Mouse (Mus musculus) hindbrain, embryonic 16.5 days (tissue): ENCODE results near the gene Ryr3. TPM values are rescaled to one million over a fixed set of nuclear protein-coding genes. Genes with fewer than 3 reads are reported as not detected.
A peak's percentile ranks its signal among the peaks of the same experiment; 100 is the strongest.

Source experiments
- ATAC-seq: fragments of 200-750 bp; cut with Nextera tagmentation; 2 replicates; pipeline ENCODE4 v1.8.0; 2017; ENCODE audit warnings: moderate TSS enrichment, moderate library complexity
- H3K27ac ChIP-seq: fragments of 300-500 bp; sonication (generic); 2 replicates; pipeline ENCODE4 v1.5.1; 2014; ENCODE audit warnings: low read depth, mild to moderate bottlenecking, control low read depth, low read length, moderate library complexity
- H3K27me3 ChIP-seq: fragments of 300-500 bp; sonication (generic); replicated peaks from 2 replicates; pipeline ENCODE4 v1.6.1; 2014; ENCODE audit warnings: low read length; ENCODE audit not compliant: control insufficient read depth, insufficient read depth
- H3K36me3 ChIP-seq: fragments of 300-500 bp; sonication (generic); 2 replicates; pipeline ENCODE4 v1.6.1; 2014; ENCODE audit warnings: mild to moderate bottlenecking, low read length, moderate library complexity, mixed read lengths; ENCODE audit not compliant: control insufficient read depth, insufficient read depth
- H3K4me1 ChIP-seq: fragments of 300-500 bp; sonication (generic); 2 replicates; pipeline ENCODE4 v1.6.1; 2014; ENCODE audit warnings: low read depth, low read length; ENCODE audit not compliant: control insufficient read depth, insufficient read depth
- H3K4me2 ChIP-seq: fragments of 300-500 bp; sonication (generic); 2 replicates; pipeline ENCODE4 v1.6.1; 2014; ENCODE audit warnings: mild to moderate bottlenecking, low read length, control low read depth, moderate library complexity
- H3K4me3 ChIP-seq: fragments of 300-500 bp; sonication (generic); 2 replicates; pipeline ENCODE4 v1.5.1; 2014; ENCODE audit warnings: mild to moderate bottlenecking, low read length, control low read depth, moderate library complexity
- H3K9ac ChIP-seq: fragments of 300-500 bp; sonication (generic); 2 replicates; pipeline ENCODE4 v1.6.1; 2014; ENCODE audit warnings: low read depth, mild to moderate bottlenecking, control low read depth, low read length, moderate library complexity
- H3K9me3 ChIP-seq: fragments of 300-500 bp; sonication (generic); 2 replicates; pipeline ENCODE4 v1.6.1; 2014; ENCODE audit warnings: mild to moderate bottlenecking, low read length, moderate library complexity; ENCODE audit not compliant: control insufficient read depth
- WGBS: fragments of 180-500 bp; shearing (Covaris S2); extraction: QIAGEN DNeasy Blood & Tissue Kit; methylation state at CpG from one replicate; pipeline ENCODE4 v1.1.7; 2014; 5-methylcytosine and 5-hydroxymethylcytosine counted together
- polyA plus RNA-seq: library from polyadenylated mRNA; unstranded; fragments of >200 nt; fragmentation: Nextera tagmentation; extraction: Ambion mirVana; gene quantifications from 2 replicates; pipeline ENCODE4 v1.2.1, GENCODE M21; 2015

Gene Ryr3
- polyA plus RNA-seq, 1 experiment from 2014 or later = 7.6 TPM

DNA sequence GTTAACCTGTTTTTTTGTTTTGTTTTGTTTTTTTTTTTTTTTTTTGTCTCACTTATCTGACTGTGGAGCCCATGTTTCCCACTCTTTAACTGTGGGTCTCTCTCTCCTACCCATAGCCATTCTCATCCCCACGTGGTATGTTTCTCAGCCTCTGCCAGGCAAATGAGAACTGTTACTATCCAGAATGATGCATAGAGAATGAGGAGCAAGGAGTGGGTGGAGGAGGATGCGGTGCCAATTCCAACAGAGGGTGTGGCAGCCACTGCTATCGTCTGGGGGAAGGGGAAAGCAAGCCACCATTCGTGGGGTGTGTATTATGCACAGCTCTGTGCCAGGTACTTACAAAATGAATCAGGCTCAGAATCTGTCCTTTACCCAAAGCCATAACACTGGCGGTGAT, 158.0 kb downstream of the Ryr3 start:
- H3K4me2 ChIP-seq = no peak overlapping the region
- 74% methylated on average over 5 of the region's 5 CpGs for WGBS
- no peak overlapping the region for H3K4me3 ChIP-seq
- H3K9ac ChIP-seq = no peak overlapping the region
- no peaks in the 10 kb centered on the region for H3K36me3 ChIP-seq
- H3K9me3 ChIP-seq = no peaks in the 10 kb centered on the region
- H3K27me3 ChIP-seq = no peaks in the 10 kb centered on the region
- ATAC-seq = no peak
- H3K4me1 ChIP-seq = no peaks in the 10 kb centered on the region
- H3K27ac ChIP-seq = no peak overlapping the region

DNA sequence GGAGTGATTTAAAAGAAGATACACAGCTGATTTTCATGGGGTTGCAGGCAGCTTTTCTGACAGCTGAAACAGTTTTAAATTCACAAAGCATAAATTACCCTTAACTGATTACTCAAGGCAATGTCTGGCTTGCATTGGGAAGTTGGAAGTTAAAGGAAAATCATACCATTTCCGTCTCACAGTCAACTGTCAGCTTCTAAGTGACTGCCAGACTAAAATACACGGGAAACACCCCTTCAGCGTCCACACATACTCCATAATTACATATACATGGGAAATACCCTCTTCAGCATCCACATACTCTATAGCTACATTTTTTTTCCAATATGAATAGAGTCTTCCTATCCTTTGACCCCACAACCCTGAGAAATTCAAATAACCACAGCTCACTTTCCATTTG, 158.8 kb downstream of the Ryr3 start:
- Histone ChIP-seq H3K27ac (no peak overlapping the region), H3K4me1 (no peaks in the 10 kb centered on the region), H3K36me3 (no peaks in the 10 kb centered on the region), H3K27me3 (no peaks in the 10 kb centered on the region), H3K4me2 (no peak overlapping the region), H3K9me3 (no peaks in the 10 kb centered on the region), H3K4me3 (no peak overlapping the region), H3K9ac (no peak overlapping the region)
- ATAC-seq = no peak
- 74% methylated on average over 3 of the region's 3 CpGs for WGBS

DNA sequence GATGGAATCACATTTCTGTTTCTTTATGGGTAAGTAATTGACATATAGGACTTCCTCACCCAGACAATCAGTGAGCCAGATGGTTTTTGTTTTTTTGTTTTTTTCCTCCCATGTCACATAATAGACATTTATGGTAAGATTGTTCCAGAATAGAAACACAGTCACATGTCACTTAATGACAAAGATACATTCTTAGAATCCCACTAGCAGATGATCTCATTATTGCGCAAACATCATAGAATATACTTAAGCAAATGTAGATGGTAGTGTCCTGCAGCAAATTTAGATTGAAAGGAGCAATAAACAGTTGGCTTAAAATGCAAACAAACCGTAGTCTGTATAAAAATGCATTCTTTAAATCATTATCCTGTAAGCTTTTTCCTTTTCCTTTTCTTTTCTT, 161.3 kb downstream of the Ryr3 start:
- Histone ChIP-seq H3K36me3 (no peaks in the 10 kb centered on the region), H3K9me3 (no peaks in the 10 kb centered on the region), H3K4me1 (no peaks in the 10 kb centered on the region), H3K27ac (no peak overlapping the region), H3K4me2 (no peak overlapping the region), H3K9ac (no peak overlapping the region), H3K4me3 (no peak overlapping the region), H3K27me3 (no peaks in the 10 kb centered on the region)
- no peak for ATAC-seq
- 92% methylated on average over 2 of the region's 2 CpGs for WGBS

DNA sequence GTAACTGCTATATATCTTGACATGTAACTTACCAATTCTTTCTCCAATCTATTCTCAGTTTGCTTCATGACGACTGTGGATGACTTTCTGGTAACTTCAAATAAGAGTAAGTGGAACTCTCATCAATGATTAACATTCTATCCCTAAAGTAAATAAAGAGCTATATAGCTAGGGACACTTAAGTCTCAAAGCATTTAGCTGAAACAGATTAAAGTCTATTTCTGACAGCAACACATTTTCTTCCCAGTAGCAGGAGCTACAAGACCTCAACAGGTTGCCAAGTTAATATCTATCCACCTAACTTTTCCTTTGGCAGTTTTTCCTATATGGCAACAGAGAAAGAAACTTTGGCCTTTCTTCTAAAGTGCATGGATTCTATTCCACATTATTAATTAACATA, 167.1 kb downstream of the Ryr3 start:
- 83% methylated on average over 1 of the region's 1 CpGs for WGBS
- no peak for ATAC-seq
- Histone ChIP-seq H3K9me3 (no peaks in the 10 kb centered on the region), H3K4me1 (no peaks in the 10 kb centered on the region), H3K4me2 (no peak overlapping the region), H3K36me3 (no peaks in the 10 kb centered on the region), H3K27ac (no peak overlapping the region), H3K9ac (no peak overlapping the region), H3K27me3 (no peaks in the 10 kb centered on the region), H3K4me3 (no peak overlapping the region)

DNA sequence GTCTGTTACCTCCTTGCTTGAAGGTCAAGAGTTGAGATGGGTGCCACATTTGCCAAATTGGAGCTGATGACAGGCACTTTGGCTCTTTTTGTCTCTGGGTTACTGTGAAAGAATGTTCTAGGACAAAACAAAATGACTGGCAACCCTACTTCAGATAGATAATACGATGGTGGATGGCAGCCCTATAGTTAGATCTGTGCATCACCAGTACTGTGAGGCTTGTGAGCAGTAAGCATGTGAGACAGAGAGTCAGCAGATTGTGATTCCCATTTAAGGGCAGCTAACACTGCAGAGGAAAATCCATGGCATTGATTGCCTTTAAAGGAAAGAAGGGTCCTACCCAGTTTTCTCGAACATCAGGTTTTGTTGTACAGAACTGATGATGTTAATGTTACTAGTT, 180.3 kb downstream of the Ryr3 start:
- WGBS = 92% methylated on average over 2 of the region's 2 CpGs
- no peaks in the 10 kb centered on the region for H3K9me3 ChIP-seq
- H3K4me3 ChIP-seq = no peak overlapping the region
- H3K4me1 ChIP-seq = no peaks in the 10 kb centered on the region
- no peaks in the 10 kb centered on the region for H3K36me3 ChIP-seq
- no peak overlapping the region for H3K4me2 ChIP-seq
- H3K27ac ChIP-seq = no peak overlapping the region
- no peaks in the 10 kb centered on the region for H3K27me3 ChIP-seq
- no peak for ATAC-seq
- H3K9ac ChIP-seq = no peak overlapping the region

DNA sequence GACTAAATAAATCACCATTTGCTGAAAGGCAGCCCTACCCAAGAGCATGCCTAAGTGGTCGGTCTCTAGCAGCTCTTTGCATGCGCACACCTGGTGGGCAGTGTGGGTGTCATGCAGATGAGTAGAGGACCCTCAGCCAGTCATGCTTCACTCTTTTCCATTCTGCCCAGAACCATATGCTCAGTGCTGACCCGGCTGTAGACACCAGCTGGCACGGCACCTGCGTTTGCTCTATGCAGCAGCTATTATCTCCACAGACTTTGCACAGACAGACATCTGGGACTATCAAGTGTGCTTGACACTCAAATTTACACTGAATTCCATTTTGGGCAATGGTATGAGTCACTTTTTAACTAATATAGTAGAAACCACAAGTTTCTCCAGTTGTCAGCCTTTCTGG, 186.2 kb downstream of the Ryr3 start:
- no peaks in the 10 kb centered on the region for H3K27me3 ChIP-seq
- H3K4me2 ChIP-seq = no peak overlapping the region
- H3K27ac ChIP-seq = no peak overlapping the region
- ATAC-seq = peak; percentile 81
- H3K4me3 ChIP-seq = no peak overlapping the region
- 77% methylated on average over 5 of the region's 5 CpGs for WGBS
- H3K9me3 ChIP-seq = no peaks in the 10 kb centered on the region
- H3K36me3 ChIP-seq = no peaks in the 10 kb centered on the region
- no peaks in the 10 kb centered on the region for H3K4me1 ChIP-seq
- H3K9ac ChIP-seq = no peak overlapping the region

DNA sequence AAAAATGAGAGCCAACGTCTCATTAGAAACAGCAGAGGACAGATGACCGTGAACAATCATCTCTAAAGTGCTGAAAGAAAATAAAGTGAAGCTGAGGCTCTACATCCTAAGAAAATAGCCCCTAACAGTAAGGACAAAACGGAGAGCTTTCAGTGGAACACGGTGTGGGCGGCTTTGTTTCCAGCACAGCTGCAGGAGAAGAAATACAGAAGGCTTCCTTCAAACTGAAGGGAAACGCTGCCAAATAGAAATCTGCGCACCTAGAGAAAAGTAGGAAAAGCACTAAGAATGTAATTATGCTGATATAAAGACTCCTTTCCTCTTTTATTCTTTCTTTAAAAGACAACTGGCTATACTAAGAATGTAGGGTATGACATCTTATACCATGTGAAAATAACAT, 197.0 kb downstream of the Ryr3 start:
- no peaks in the 10 kb centered on the region for H3K27me3 ChIP-seq
- ATAC-seq = no peak
- H3K27ac ChIP-seq = no peak overlapping the region
- WGBS = 58% methylated on average over 7 of the region's 7 CpGs
- H3K4me3 ChIP-seq = no peak overlapping the region
- H3K36me3 ChIP-seq = no peaks in the 10 kb centered on the region
- no peak overlapping the region for H3K4me2 ChIP-seq
- H3K9me3 ChIP-seq = no peaks in the 10 kb centered on the region
- H3K4me1 ChIP-seq = no peaks in the 10 kb centered on the region; the same call in 1 of the 2 replicates
- H3K9ac ChIP-seq = no peak overlapping the region

DNA sequence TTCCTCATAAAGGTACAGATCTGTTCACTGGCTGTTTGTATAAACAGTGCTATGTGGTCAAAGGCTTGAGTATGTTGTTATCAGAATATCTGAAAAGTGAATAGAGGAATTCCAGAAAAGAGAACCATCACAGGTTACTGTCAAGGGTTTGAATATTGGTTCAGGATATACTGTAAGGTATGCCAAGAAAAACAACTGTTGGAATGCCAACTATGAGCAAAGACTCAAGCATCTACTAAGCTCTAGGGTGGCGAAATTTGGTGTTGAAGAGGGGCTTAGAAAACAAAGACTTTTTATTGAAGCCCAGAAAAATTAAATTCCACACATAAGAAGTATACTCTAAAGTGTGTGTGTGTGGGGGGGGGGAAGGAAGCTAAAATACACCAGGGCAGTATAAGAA, 198.6 kb downstream of the Ryr3 start:
- Histone ChIP-seq H3K4me1 (no peaks in the 10 kb centered on the region; the same call in 1 of the 2 replicates), H3K9ac (no peak overlapping the region), H3K4me3 (no peak overlapping the region), H3K4me2 (no peak overlapping the region), H3K9me3 (no peaks in the 10 kb centered on the region), H3K27me3 (no peaks in the 10 kb centered on the region), H3K27ac (no peak overlapping the region), H3K36me3 (no peaks in the 10 kb centered on the region)
- no peak for ATAC-seq
- WGBS = 81% methylated on average over 1 of the region's 1 CpGs

DNA sequence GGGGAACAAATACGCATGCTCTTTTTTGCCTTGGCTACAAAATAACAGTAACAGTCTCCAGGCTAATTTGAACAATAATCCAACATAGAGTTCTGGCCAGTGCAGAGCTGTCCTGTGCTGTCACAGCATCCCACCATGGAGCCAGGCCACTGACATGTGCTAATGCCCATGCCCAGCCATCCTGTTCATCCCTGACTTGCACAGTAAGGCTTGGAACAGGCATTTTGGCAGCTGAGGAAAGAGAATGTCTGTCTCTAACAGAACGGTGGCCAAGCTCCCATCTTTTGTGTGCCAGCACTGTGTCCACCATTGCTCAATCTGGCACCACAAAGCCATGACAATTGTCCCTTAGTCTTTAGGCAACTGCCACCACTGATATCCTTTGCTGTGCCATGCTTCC, 200.7 kb downstream of the Ryr3 start:
- Histone ChIP-seq H3K4me2 (no peak overlapping the region), H3K27me3 (no peaks in the 10 kb centered on the region), H3K9me3 (no peaks in the 10 kb centered on the region), H3K27ac (no peak overlapping the region), H3K4me1 (no peaks in the 10 kb centered on the region; the same call in 1 of the 2 replicates), H3K4me3 (no peak overlapping the region), H3K36me3 (no peaks in the 10 kb centered on the region), H3K9ac (no peak overlapping the region)
- 71% methylated on average over 2 of the region's 2 CpGs for WGBS
- peak; percentile 89 for ATAC-seq
